Mouse (Mus musculus) erythroblast, embryonic 14.5 days (primary cell): ENCODE results near the gene Plekhg1.

Experiments
- GATA1 ChIP-seq: IDR thresholded peaks from 2 replicates; pipeline ENCODE4 v1.6.1; 2012; ENCODE audit warnings: low read length, inconsistent platforms, mixed read lengths
- TAL1 ChIP-seq: IDR thresholded peaks from 3 replicates; pipeline ENCODE4 v1.6.1; 2012; ENCODE audit warnings: low read length, inconsistent platforms, mixed read lengths

DNA sequence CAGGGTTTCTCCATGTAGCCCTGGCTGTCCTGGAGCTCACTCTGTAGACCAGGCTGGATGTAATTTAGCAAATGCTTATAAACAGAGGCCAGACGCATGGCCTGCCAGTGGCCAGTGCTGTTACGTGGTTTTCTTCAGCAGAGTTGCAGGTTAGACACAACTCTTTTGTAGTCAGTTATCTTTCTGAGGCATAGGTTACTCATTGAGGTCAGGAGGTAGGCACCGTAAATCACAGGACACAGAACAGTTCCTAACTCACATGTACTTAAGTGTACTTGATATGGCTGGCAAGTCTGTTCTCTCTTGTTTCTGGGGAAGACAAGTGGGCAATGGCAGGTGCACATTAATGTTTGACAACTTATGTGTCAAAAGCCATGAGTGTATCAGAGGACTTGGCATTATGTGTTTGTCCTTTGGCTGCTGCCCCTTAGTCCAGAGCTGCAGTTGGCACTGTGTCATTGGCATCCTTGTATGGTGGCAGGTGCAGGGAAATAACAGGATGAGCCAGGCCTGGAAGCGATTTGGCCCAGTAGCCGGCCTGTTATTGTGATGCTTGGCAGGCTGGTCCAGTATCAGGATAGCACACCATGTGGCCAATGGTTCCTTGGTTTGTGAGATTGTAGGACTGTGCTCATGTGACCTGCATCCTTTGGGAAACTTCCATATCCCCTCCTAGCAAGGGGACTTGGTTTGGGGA lies 238.8 kb downstream of the Plekhg1 start:
- TF ChIP-seq TAL1 (no peak), GATA1 (no peak)
